Mouse (Mus musculus) heart, adult 2 months (tissue): ENCODE measurements around the gene Taf11.

Source experiments
- CTCF ChIP-seq: fragments of 200-600 bp; IDR thresholded peaks from 2 replicates; pipeline ENCODE4 v1.8.1; 2022; ENCODE audit warnings: antibody characterized with exemption, mild to moderate bottlenecking, moderate library complexity
- EP300 ChIP-seq: fragments of 200-500 bp; IDR thresholded peaks from 2 replicates; pipeline ENCODE4 v1.6.1; 2011; ENCODE audit warnings: low read depth, low read length, control low read depth; ENCODE audit not compliant: insufficient read depth
- POLR2A ChIP-seq: fragments of 200-500 bp; IDR thresholded peaks from 2 replicates; pipeline ENCODE4 v1.6.1; 2011; ENCODE audit warnings: mild to moderate bottlenecking, low read depth, low read length, control low read depth; ENCODE audit not compliant: insufficient read depth

DNA sequence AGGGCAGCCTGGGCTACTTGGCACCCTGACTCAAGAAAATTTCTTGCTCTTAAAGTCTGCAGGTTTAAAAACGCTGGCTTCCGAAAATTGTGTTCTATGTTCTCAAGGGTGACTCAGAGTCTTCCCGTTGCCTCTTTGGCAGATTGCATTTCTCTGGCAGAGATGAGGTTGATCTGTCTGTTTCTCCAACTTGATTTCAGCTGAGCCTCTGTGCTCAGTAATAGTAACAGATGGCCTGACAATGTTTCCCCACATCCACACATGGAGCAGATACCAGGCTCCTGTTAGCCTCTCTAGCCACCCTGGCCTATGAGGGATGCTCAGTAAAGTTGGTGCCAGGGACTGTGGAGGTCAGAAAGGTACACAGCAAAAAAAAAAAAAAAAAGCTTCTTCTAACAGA, 37.8 kb downstream of the Taf11 start:
- no peak for TF ChIP-seq CTCF
- TF ChIP-seq EP300, result no peak
- TF ChIP-seq POLR2A, result no peak
